Mouse (Mus musculus): ENCODE measurements around the gene Ctdspl.

GRCm38 (mm10) chr9:119060701-119061100 is 134.4 kb downstream of the Ctdspl start:
- TF ChIP-seq CTCF (IDR thresholded peaks at IDR 0.05; ENCODE audit: borderline replicate concordance, control insufficient read depth, extremely low read depth, insufficient read depth, low read length, poor library complexity): no peak
- TF ChIP-seq POLR2A (IDR thresholded peaks at IDR 0.05; ENCODE audit: control insufficient read depth, extremely low read depth, insufficient read depth, low read length, poor library complexity): no peak
